Mouse (Mus musculus): ENCODE data around the gene Ppp3r2.

Gene Ppp3r2

DNA sequence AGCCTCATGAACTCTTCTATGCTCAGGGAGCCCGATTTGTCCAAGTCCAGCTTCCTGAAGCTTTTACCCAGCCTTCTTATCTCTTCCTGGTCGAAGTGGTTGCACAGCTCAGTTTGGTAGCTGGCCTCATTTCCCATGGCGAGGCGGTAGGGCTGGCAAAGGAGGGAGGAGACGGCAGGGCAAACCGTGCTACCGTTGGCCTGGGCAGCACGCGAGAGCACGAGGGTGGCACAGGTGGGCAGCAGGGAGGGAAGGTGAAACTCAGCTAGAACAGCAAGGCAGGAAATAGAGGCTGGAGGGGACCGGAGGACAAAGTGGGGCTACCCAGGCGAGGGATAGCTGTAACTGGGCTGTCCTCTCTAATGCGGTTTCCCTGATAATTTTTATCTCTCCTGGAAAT, at the start of gene Ppp3r2:
TSS of gene Ppp3r2 (minus strand) at position 213 of the 400 bp plus-strand sequence.
- DNase-seq (ENCODE audit: inconsistent ontology term): no peak

DNA sequence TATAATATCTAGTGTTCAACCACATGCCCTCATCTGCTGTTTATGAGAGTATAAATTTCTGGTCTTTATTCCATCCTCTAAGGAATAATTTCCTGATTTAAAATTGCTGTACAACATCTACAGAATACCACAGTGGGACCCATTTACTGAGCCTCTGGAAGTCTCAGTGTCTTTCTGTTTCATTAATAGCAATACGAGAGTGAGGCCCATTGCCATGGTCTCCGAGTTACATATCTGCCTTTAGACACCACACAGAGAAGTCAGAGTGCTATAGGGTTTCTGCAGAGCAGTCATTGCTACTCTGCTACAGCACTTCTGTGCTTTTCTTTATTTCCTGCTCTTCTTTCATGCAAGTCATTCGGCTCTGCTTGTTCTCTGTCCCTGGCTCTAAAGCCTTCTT, 47.5 kb upstream of the Ppp3r2 start:
- DNase-seq (ENCODE audit: inconsistent ontology term): no peak

DNA sequence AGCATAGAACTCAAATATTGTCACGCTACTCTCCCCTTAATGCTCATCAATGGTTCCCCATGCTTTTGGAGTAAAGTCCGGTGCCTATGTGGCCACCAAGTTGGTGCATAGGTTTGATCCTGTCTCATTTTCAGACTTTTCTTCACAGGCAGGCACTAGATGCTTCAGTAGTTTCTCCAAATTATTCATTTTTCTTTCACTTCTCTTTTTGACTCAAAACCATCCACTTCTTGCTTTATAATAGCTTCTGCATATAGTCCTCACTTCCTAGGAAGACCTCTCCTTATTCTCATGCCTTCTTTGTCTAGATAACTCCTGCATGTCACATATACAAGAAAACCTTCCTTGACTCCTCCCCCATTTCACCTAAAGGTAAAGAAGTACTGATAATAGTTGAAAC, 42.1 kb upstream of the Ppp3r2 start:
- no peak for DNase-seq (ENCODE audit: inconsistent ontology term)

DNA sequence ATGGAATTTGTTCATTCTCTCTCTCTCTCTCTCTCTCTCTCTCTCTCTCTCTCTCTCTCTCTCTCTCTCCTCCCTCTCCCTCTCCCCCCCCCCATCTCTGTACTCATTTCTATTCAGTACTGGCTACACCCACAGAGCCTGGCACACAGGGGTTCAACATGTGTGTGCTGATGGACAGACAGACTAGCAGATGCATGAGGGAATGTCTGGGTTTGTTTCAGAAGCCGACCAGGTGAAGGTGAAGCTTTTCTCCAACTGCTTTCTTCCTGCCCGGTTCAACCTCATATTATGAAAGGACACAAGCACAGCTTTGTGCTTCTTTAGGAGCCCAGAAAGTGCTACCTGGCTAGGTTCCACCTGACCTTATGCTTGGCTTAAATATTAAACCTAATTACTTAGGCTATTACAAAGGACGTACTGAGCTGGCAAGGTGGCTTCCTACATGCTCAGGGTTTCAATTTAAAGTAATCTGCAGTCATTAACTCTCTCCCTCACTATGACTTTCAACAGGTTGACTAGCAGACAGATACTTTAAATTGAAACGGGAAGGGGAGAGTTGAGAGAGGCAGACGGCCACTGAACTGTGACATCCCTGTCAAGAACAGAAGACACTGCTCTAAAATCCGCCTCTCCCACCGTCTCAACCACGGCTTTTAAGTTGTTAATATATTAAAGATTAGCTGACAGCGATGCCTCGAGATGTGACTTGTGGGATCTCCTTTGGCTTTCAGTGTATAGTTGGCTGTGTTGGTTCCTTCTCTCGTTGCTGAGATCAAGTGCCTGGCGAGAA, 9.8 kb upstream of the Ppp3r2 start:
- no peak for DNase-seq (ENCODE audit: inconsistent ontology term)

DNA sequence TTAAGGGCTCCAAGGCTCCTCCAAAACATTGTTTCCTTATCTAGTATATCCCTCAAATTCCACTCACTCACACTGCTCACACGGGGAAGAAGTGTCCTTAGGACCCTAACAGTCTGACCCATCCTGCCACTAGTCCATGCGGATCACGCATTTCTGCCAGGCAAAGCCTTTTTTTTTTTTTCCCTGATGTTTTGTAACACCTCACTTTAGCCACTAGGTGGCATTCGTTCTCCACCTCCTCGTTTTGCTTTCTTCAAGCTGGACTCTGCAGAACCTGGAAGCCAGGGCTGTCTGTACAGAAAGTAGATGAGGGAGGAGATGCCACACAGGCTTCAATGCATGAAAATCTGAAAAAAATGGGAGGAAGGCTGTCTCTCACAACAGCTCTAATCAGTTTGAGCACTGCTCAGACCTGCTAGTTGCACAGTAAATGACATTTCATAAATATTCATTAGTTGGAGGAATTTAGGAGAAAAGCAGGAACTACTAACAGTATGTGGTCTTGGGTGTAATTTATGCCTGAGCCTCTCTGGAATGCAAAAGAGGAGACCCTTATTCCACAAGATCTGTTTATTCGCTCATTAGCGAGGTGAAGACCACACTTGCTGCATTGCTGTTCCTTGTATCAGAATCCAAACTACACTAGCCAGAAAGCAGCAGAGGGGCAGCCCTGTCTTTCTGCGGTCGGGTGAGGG, 6.9 kb upstream of the Ppp3r2 start:
- DNase-seq (ENCODE audit: inconsistent ontology term): peak; percentile 43

- no peak for DNase-seq (ENCODE audit: inconsistent ontology term)
Measured at GRCm38 (mm10) chr4:49680171-49680875, 1.5 kb downstream of the Ppp3r2 start.

- no peak for DNase-seq (ENCODE audit: inconsistent ontology term)
Measured at GRCm38 (mm10) chr4:49676790-49677189, 5.0 kb downstream of the Ppp3r2 start.

- no peak for DNase-seq (ENCODE audit: inconsistent ontology term)
Measured at GRCm38 (mm10) chr4:49676071-49676470, 5.8 kb downstream of the Ppp3r2 start.

- no peak for DNase-seq (ENCODE audit: inconsistent ontology term)
Measured at GRCm38 (mm10) chr4:49664850-49665249, 17.0 kb downstream of the Ppp3r2 start.

GRCm38 (mm10) chr4:49662231-49662630, 19.6 kb downstream of the Ppp3r2 start:
- DNase-seq (ENCODE audit: inconsistent ontology term): no peak

- DNase-seq (ENCODE audit: inconsistent ontology term): no peak
Measured at GRCm38 (mm10) chr4:49661664-49662063, 20.2 kb downstream of the Ppp3r2 start.

- DNase-seq (ENCODE audit: inconsistent ontology term): no peak
Measured at GRCm38 (mm10) chr4:49659421-49659820, 22.4 kb downstream of the Ppp3r2 start.

- DNase-seq (ENCODE audit: inconsistent ontology term): no peak
Measured at GRCm38 (mm10) chr4:49639913-49640312, 41.9 kb downstream of the Ppp3r2 start.

DNA sequence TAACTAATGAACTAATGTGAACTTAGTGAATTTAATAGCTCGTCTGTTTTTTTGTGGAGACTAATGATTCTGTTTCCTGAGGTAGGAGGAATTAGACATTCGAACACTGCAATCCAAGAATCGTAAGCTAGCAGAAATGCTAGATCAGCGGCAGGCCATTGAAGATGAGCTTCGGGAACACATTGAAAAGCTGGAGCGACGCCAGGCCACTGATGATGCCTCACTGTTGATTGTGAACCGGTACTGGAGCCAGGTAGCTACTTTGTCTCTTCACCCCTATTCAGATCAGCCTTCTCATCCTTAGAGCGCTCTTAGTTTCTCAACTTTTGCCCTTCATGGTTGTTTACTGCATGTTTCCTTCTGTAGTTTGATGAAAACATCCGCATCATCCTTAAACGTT, 44.0 kb downstream of the Ppp3r2 start:
- DNase-seq (ENCODE audit: inconsistent ontology term): no peak

GRCm38 (mm10) chr4:49632139-49632481, 49.7 kb downstream of the Ppp3r2 start:
- no peak for DNase-seq (ENCODE audit: inconsistent ontology term)

DNA sequence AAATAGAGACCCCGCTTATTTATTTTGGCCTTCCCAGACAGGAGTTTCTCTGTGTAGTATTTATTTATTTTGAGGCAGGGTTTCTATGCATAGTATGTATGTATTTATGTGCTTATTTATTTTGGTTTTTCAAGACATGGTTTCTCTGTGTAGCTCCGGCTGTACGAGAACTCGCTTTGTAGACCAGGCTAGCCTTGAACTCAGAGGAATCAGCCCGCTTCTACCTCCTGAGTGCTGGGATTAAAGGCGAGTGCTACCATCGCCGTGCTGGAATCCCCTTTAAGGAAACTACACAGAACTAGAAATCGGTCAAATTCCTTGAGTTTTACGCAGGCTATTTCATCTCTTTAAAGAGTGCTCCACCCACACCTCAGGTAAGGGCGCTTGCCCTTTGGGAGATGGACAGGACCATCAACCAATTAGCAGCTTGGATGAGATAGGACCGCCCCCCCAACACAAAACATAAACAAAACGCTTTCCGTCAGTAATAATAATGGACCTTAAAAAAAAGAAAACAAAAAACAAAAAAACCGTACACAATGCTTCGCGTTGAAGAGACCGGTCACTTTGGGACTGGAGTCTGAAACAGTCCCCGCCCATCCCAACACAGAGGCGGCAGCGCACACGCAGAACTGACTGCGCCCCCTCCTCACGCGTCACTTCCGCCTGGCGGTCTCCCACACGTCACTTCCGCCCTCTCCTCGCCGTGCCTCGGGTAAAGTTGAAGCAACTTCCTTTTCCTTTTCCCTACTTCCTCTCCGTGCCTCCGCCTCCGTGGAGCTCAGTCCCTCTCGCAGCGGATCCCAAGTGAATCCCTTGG, 50.3 kb downstream of the Ppp3r2 start, which contains the start of gene Rnf20:
TSS of gene Rnf20 (plus strand) at position 688 of the 820 bp plus-strand sequence.
- peak; percentile 96 for DNase-seq (ENCODE audit: inconsistent ontology term)

DNA sequence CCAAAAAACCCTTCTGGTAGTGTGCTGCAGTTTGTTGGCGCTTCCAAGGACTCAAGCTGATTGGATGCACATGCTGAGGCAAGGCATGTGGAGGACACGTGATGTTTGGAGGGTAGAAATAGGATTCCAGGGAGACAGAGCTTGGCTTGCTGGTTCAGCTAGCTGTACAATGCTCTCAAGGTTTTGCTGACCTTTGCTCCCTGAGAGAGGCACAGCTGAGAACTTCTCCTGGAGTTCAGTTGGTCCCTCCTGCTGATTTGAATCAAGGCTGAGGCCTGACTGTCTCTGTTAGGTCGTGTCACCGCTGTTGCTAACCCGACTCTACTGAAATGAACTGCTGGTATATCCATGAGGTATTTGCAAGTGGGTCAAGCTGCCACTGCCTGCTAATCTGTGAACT, 52.9 kb downstream of the Ppp3r2 start:
- DNase-seq (ENCODE audit: inconsistent ontology term): no peak

Measured in Muller cell, postnatal 12 days (primary cell).